Mouse (Mus musculus) myocyte (in vitro differentiated cells): ENCODE results near the gene Tmem256.

ENCODE experiments used
- E2F4 ChIP-seq: IDR thresholded peaks from one replicate; pipeline ENCODE4 v1.6.1; 2011; ENCODE audit warnings: mild to moderate bottlenecking, control low read depth, moderate library complexity; ENCODE audit not compliant: insufficient read depth
- MAX ChIP-seq: IDR thresholded peaks from one replicate; pipeline ENCODE4 v1.6.1; 2011; ENCODE audit warnings: low read depth, mild to moderate bottlenecking, control low read depth
- MYOG ChIP-seq, 3 experiments: IDR thresholded peaks; one replicate each; pipeline ENCODE4 v1.6.1; 2011; ENCODE audit warnings: control low read depth in 2 of 3, low read depth in 2 of 3, mild to moderate bottlenecking in 2 of 3; ENCODE audit not compliant: insufficient read length in 2 of 3, control insufficient read depth in 1 of 3, insufficient read depth in 1 of 3
- POLR2A ChIP-seq: IDR thresholded peaks from one replicate; pipeline ENCODE4 v1.6.1; 2011; ENCODE audit warnings: low read depth, mild to moderate bottlenecking, control low read depth, moderate library complexity; ENCODE audit not compliant: insufficient read length

- TF ChIP-seq POLR2A (no peak), MAX (no peak), MYOG (IDR thresholded peaks at IDR 0.05; ENCODE audit: control insufficient read depth in 1 of 3, insufficient read depth in 1 of 3, insufficient read length in 2 of 3, low read depth in 2 of 3) (no peak), E2F4 (no peak)
Observed at GRCm38 (mm10) chr11:69884663-69885062, 46.3 kb downstream of the Tmem256 start.
